Mouse (Mus musculus) cortical plate, adult 2 months (tissue): ENCODE measurements at regions not wholly inside any gene's neighbourhood (a gene's known extent, or its start where the extent isn't known, plus 50 kb on each side); places are given as distances from the start of the nearest gene placed in this dataset.

Experiments
- CTCF ChIP-seq: fragments of 200-500 bp; IDR thresholded peaks from 2 replicates; pipeline ENCODE4 v1.5.1; 2011; ENCODE audit warnings: mild to moderate bottlenecking, control low read depth, low read length; ENCODE audit not compliant: insufficient read depth; ENCODE audit errors: extremely low read depth
- POLR2A ChIP-seq: fragments of 200-500 bp; IDR thresholded peaks from 2 replicates; pipeline ENCODE4 v1.6.1; 2011; ENCODE audit warnings: mild to moderate bottlenecking, low read length, control low read depth; ENCODE audit not compliant: insufficient read depth; ENCODE audit errors: extremely low read depth

- TF ChIP-seq CTCF (no peak), POLR2A (no peak)
These were observed 815.6 kb downstream of the Olfm4 start for GRCm38 (mm10) chr14:80799370-80799959.
